Mouse (Mus musculus) brain, adult 10 weeks (tissue): ENCODE results near the gene Prcd. TPM values are rescaled to one million over a fixed set of nuclear protein-coding genes. Genes with fewer than 3 reads are reported as not detected.

Source experiments
- polyA plus RNA-seq: library from polyadenylated mRNA; stranded (reverse); fragments of 350-450 nt; fragmentation: Illumina TruSeq; extraction: RNeasy Lipid Tissue Mini Kit (QIAGEN cat#74804); gene quantifications from one replicate; pipeline ENCODE4 v1.2.3, GENCODE M21; 2015; ENCODE audit warnings: low read depth, low replicate concordance

Prcd gene
- 8.3 TPM for polyA plus RNA-seq

DNA sequence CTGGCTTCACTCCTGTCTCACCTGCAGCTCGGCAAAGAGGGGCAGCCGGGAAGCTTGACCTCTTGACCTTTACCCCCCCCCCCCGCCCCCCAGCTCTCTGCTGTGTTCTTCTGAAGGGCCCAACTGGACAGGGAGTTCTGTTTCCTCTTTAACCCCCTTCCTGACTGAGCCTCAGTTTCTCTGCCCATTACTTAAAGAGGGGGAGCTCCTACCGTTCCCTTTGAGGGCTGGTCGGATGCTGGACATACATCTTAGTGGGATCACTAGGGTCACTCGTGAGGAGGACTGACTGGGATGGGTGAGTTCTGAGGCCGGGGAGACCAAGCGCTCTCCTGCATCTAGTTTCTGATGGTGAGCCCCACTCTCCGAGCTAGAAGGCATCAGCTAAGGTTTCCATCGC is at the start of gene Prcd:
TSS of gene Prcd (plus strand) at position 301 of the 400 bp plus-strand sequence.

DNA sequence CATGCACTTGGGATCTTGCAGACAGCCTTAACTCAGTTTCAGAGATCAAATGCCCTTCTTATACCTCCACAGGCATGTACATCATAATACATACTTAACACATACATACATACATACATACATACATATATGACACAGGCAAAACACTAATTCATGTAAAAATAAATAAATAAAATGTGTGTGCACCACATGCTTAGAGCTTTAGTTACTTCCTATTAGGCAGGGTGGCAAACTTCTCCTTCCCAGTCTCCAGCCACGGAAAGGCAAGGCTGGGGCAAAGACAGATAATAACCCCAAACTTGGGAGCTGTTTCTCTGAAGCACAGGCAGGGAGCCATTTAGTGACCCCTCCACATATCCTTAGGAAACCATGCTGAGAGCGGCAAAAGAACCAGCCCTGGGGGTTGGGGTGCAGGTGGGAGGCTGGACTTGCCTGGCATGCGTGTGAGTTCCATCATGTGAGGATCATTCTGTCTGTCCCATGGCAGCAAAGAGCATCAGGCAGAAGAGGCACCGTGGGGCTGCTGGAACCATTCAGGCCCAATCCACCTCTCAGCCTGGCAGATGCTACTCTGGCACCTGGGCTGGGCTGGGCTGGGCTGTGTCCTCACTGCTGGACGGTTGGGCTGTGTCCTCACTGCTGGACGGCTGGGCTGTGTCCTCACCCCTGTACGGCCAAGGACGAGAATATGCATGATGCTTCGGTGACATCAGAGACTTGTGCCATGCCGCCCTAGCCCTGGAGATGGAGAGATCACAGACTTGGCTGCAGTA is 26.8 kb upstream of the Prcd start, which contains the start of gene Rhbdf2:
TSS of gene Rhbdf2 (minus strand) at position 721 of the 773 bp plus-strand sequence.

DNA sequence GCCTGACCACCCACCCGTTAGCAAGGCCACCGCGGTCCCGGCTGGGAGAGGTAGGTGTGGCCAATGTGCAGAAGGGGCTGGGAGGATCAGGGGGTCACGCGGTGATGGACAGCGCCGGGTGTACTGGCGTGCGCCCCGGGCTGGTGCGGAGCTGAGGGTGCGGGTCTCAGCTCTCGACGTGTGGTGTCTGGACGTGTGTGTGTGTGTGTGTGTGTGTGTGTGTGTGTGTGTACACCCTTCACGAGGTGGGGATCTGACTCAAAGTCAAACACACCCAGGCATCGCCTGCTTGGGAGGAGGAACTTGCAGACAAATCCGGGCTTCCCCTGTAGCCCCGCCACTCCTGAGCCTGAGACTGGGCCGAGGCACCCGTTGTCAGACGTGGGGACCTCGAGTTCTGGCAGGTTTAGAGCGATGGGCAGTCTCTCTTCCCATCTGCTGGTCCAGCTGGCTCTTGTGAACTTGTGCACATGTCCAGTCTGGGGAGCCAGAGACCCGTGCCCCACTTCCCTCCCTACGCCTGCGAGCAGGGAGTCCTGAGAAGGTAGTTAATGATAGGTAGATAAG is 1.0 kb downstream of the Prcd start, which contains the start of gene Cygb:
TSS of gene Cygb (minus strand) at position 59 of the 567 bp plus-strand sequence.

Other genes with a start within 250 kb of the Prcd start
- 178 TPM for gene Rnf157, start 240.5 kb upstream of the Prcd start, polyA plus RNA-seq
- gene Ubald2, start 219.4 kb upstream of the Prcd start, polyA plus RNA-seq: 50.3 TPM
- 0.10 TPM for gene Qrich2, start 187.3 kb upstream of the Prcd start, polyA plus RNA-seq
- gene Prpsap1, start 159.3 kb upstream of the Prcd start, polyA plus RNA-seq: 58.7 TPM
- 4.9 TPM for gene Sphk1, start 122.6 kb upstream of the Prcd start, polyA plus RNA-seq
- gene Ube2o, start 72.1 kb upstream of the Prcd start, polyA plus RNA-seq: 71.5 TPM
- not detected for gene Aanat, start 67.1 kb upstream of the Prcd start, polyA plus RNA-seq
- 1.3 TPM for gene Rhbdf2, start 26.5 kb upstream of the Prcd start, polyA plus RNA-seq
- gene Cygb, start 779 bp downstream of the Prcd start, polyA plus RNA-seq: 52.6 TPM
- not detected for gene St6galnac1, start 122.0 kb downstream of the Prcd start, polyA plus RNA-seq
- 18.0 TPM for gene Mxra7, start 174.5 kb downstream of the Prcd start, polyA plus RNA-seq
- 39.7 TPM for gene Mettl23, start 189.7 kb downstream of the Prcd start, polyA plus RNA-seq
- gene Jmjd6, start 189.9 kb downstream of the Prcd start, polyA plus RNA-seq: 31.1 TPM
- 33.6 TPM for gene Mfsd11, start 198.9 kb downstream of the Prcd start, polyA plus RNA-seq
- gene Srsf2, start 199.6 kb downstream of the Prcd start, polyA plus RNA-seq: 166 TPM